Mouse (Mus musculus) left cerebral cortex, adult 18-20 months (tissue): ENCODE results near the gene Tmem44. TPM values are rescaled to one million over a fixed set of nuclear protein-coding genes. Genes with fewer than 3 reads are reported as not detected.
A peak's percentile ranks its signal among the peaks of the same experiment; 100 is the strongest.
"Not testable (repeated sequence)": the region's sequence is repeated elsewhere in the genome, so short reads cannot be mapped to it uniquely, and the experiment has no call there.

ENCODE experiments used
- DNase-seq, 2 experiments: peaks; one replicate each; pipeline ENCODE4 v3.0.0; 2021 to 2022; ENCODE audit warnings: low spot score in 2 of 2, mixed read lengths in 1 of 2
- total RNA-seq, 2 experiments: library from RNA; stranded (reverse); gene quantifications; 2 replicates each; pipeline ENCODE4 v1.2.3; 2021

The Tmem44 gene
- total RNA-seq, 2 experiments from 2014 or later = 60.4 to 64.9 TPM

GRCm38 (mm10) chr16:30500223-30500622, 50.4 kb downstream of the Tmem44 start:
- no peak for DNase-seq

- DNase-seq = no peak
These were observed 51.4 kb downstream of the Tmem44 start for GRCm38 (mm10) chr16:30499126-30499857.

GRCm38 (mm10) chr16:30497307-30497706, 53.3 kb downstream of the Tmem44 start:
- DNase-seq = no peak

- DNase-seq = no peak
These were observed 55.8 kb downstream of the Tmem44 start for GRCm38 (mm10) chr16:30494883-30495282.

- no peak for DNase-seq
These were observed 58.9 kb downstream of the Tmem44 start for GRCm38 (mm10) chr16:30491742-30492141.

- no peak for DNase-seq
These were observed 59.9 kb downstream of the Tmem44 start for GRCm38 (mm10) chr16:30490791-30491190.

GRCm38 (mm10) chr16:30490316-30490715, 60.3 kb downstream of the Tmem44 start:
- no peak for DNase-seq

GRCm38 (mm10) chr16:30489662-30490061, 61.0 kb downstream of the Tmem44 start:
- DNase-seq = no peak

GRCm38 (mm10) chr16:30486498-30486897, 64.1 kb downstream of the Tmem44 start:
- no peak for DNase-seq

GRCm38 (mm10) chr16:30477791-30478190, 72.9 kb downstream of the Tmem44 start:
- DNase-seq = no peak

- no peak for DNase-seq
These were observed 73.6 kb downstream of the Tmem44 start for GRCm38 (mm10) chr16:30477006-30477405.

GRCm38 (mm10) chr16:30475633-30476461, 74.8 kb downstream of the Tmem44 start:
- DNase-seq = peak in 1 of 2 experiments; percentile 4

- DNase-seq = no peak
These were observed 78.2 kb downstream of the Tmem44 start for GRCm38 (mm10) chr16:30472447-30472846.

- no peak for DNase-seq
These were observed 78.7 kb downstream of the Tmem44 start for GRCm38 (mm10) chr16:30471912-30472311.

- DNase-seq = no peak
These were observed 81.7 kb downstream of the Tmem44 start for GRCm38 (mm10) chr16:30468944-30469343.

- DNase-seq = no peak
These were observed 84.9 kb downstream of the Tmem44 start for GRCm38 (mm10) chr16:30465680-30466298.

GRCm38 (mm10) chr16:30464742-30465141, 85.9 kb downstream of the Tmem44 start:
- not testable (repeated sequence) for DNase-seq

Other genes with a start within 250 kb of the Tmem44 start
- gene Gp5, start 240.1 kb downstream of the Tmem44 start, total RNA-seq = 1 to 10 TPM in 1 of 2 experiments, under 1 TPM in 1; 0.91 to 1.3 TPM
- gene Atp13a3, start 144.9 kb downstream of the Tmem44 start, total RNA-seq = 10 to 100 TPM; 71.3 to 76.2 TPM
- gene Lsg1, start 36.8 kb upstream of the Tmem44 start, total RNA-seq = 10 to 100 TPM; 18.3 to 21.1 TPM
- 10 to 100 TPM; 17.1 to 18.0 TPM for gene Fam43a, start 48.9 kb upstream of the Tmem44 start, total RNA-seq